Mouse (Mus musculus): Measurements from ENCODE around the gene Bbs9.

Gene Bbs9

DNA sequence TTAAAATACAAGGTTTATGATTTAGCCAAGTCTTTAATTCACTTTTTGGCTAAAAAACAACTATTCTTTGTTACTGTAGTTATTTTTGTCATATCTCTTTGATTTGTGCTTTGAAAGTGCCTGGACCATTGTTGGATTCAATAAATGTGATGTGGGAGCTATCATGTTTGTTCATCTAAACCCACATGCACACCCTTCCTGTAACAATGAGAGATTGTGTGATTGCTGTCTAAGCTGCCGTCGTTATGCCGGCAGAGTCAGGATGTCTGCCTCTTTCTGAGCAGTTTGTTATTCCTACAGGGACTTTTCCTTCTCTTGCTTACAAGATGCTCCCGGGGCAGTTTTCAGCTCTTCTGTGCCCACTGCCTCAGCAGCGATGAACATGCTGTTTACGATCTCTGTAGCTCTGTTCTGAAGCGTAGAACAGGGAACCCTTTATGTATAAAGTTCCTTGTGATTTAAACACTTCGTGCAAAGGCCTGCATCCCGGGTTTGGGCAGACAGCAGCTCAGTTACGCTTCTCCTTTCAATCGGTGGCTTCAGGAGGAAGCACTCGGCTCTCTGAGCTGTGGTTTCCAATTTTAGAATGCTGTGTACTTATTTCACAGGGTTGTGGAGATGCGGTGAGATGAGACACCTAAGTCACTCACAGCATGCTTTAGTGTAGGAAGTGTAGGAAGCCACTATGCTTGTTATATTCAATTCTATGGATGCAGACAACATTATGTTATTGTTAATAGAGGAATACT, 165.3 kb downstream of the Bbs9 start:
- no peak for DNase-seq

DNA sequence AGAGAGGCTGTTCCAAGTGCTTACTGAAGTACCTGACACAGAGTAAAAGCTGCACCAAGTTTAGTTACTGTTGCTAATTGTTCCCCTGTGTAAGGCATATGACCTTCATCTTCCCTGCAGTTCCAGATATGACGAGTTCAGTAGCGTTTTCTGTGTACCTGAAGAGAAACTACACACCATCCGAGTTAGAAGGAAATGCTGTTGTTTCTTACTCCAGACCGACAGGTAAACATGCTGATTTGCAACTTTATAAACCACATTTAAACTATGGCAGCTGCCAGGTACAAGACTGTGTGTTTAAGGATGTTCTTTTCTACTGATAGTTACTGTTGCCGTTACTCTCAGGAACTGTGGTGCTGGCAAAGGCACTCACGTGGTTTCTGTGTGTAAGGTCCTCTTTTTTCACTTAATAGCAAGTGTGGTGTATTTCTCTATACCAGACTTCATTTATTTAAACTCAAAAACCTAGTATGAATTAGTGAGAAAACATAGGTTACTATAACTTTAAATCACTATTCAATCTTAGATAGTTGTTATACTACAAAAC, 170.4 kb downstream of the Bbs9 start:
- no peak for DNase-seq

GRCm38 (mm10) chr9:22646461-22646860, 170.9 kb downstream of the Bbs9 start:
- DNase-seq, result no peak

DNA sequence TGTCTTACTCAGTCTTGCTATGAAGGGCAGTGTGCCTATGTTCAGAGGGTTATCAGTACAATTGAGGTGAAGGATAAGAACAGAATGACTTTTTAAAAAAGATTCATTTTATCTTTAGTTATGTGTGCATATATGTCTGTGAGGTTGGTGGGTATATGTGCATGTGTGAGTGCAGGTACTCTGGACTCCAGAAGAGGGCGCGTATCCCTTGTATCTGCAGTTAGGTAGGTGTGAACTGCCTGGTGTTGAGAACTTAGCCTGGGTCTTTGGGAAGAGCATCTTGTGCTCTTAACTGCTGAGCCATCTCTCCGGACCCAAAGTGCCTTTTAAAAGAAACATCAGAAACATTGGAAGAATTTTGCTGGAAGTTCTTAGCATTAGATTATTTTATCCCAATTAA, 172.6 kb downstream of the Bbs9 start:
- DNase-seq, result no peak

GRCm38 (mm10) chr9:22649606-22650005, 174.1 kb downstream of the Bbs9 start:
- no peak for DNase-seq

- DNase-seq, result no peak
Measured at GRCm38 (mm10) chr9:22650781-22651180, 175.3 kb downstream of the Bbs9 start.

DNA sequence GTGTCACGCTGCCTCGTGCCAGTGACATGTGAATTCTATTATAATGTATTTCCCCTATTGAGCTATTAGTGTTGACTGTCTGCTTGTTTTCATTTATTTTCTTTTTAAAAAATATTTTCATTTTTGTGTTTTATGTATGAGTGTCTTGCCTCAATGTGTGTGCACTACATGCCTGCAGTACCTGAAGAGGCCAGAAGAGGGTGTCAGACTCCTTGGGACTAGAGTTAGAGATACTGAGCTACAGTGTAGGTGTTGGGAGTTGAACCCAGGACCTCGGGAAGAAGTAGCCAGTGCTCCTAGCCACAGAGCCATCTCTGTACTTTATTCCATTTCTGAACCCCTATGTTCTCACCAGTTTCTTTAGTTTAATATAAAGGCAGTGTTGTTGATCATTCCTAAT, 176.1 kb downstream of the Bbs9 start:
- DNase-seq, result peak in 1 of 2 experiments; percentile 6

- DNase-seq, result no peak
Measured at GRCm38 (mm10) chr9:22654726-22655393, 179.3 kb downstream of the Bbs9 start.

- no peak for DNase-seq
Measured at GRCm38 (mm10) chr9:22657216-22657615, 181.7 kb downstream of the Bbs9 start.

DNA sequence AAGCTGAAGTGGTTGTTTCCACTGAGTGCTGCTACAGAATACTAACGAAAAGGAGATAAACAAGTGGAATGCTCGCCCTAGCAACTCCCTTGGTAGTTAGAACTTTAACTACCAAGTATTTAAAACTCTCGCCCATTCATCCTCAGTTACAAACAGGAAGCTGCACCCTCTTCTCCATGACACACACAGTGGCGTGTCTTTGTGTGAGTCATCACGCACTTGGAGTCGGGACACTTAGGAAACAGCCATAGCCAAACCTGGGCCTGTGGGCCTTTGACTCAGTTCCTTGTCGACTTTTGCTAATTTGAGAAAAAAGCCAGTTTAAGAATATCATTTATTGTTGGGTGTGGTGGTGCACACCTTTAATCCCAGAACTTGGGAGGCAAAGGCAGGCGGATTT, 189.6 kb downstream of the Bbs9 start:
- no peak for DNase-seq

DNA sequence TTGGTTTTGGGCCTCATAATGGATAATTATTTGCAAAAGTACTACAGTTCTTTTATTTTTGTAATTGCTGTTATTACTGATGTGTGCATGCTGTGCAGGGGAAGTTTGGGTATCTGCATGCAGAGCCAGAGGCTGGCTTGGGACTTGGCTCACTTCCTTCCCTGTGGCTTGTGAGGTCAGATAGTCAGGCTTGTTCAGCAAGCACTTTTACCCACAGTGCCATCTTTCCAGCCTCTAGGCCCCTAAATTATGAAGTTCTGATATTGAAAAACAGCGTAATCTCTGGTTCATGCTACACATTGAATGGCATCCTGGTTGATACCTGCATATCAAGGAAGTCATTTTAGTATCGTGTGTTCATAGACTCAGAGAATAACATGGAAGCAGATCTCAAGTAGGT, 197.4 kb downstream of the Bbs9 start:
- DNase-seq, result peak in 1 of 2 experiments; percentile 4

DNA sequence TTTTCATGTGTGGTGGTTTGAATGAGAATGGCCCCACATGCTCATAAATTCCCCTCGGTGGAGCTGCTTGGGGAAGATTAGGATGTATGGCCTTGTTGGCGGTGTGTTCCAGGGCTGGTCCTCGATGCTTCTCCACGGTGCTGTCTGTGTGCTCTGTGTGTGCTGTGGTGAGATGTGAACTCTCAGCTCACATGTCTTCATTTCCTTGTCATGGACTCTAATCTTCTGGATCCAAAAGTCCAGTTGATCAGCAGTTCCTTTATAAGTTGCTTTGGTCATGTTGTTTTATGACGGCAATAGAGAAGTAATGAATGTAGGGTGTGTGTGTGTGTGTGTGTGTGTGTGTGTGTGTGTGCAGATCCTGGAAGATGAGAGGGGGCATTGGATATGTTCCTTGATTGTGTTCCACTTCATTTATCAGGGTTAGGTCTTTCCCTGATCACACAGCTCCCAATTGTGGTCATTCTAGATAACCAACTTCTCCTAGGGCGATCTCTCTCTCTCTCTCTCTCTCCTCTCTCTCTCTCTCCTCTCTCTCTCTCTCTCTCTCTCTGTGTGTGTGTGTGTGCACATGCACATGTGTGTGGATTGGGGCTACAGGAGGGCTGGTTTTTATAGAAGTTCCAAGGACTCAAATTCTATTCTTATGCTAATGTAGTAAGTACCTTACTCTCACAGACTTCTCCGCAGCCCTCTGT, 201.8 kb downstream of the Bbs9 start:
- no peak for DNase-seq

GRCm38 (mm10) chr9:22677997-22678396, 202.5 kb downstream of the Bbs9 start:
- no peak for DNase-seq

DNA sequence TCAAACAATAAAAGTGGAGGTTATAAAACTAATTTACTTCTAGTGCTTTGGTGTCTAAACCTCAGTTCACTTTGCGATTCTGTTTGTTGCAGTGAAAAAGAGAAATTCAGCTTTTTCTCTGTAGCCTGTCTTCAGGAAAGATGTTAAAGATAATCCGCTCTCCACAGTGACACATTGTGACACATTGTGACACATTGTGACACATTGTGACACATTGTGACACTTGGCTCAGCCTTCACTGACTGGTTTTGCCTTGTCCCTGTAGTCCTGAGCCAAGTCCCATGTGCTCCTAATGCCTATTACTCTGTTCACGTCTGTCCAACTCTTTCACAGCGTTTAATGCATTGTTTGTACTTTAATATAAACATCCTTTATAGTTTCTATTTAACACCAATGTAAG, 203.0 kb downstream of the Bbs9 start:
- no peak for DNase-seq

GRCm38 (mm10) chr9:22679485-22679884, 204.0 kb downstream of the Bbs9 start:
- DNase-seq, result no peak

- DNase-seq, result no peak
Measured at GRCm38 (mm10) chr9:22680031-22680430, 204.5 kb downstream of the Bbs9 start.

GRCm38 (mm10) chr9:22680484-22680883, 205.0 kb downstream of the Bbs9 start:
- DNase-seq, result no peak

GRCm38 (mm10) chr9:22683786-22684185, 208.3 kb downstream of the Bbs9 start:
- DNase-seq, result no peak

- DNase-seq, result no peak
Measured at GRCm38 (mm10) chr9:22686765-22687472, 211.4 kb downstream of the Bbs9 start.

GRCm38 (mm10) chr9:22690234-22690633, 214.7 kb downstream of the Bbs9 start:
- DNase-seq, result no peak

- no peak for DNase-seq
Measured at GRCm38 (mm10) chr9:22695392-22695791, 219.9 kb downstream of the Bbs9 start.

DNA sequence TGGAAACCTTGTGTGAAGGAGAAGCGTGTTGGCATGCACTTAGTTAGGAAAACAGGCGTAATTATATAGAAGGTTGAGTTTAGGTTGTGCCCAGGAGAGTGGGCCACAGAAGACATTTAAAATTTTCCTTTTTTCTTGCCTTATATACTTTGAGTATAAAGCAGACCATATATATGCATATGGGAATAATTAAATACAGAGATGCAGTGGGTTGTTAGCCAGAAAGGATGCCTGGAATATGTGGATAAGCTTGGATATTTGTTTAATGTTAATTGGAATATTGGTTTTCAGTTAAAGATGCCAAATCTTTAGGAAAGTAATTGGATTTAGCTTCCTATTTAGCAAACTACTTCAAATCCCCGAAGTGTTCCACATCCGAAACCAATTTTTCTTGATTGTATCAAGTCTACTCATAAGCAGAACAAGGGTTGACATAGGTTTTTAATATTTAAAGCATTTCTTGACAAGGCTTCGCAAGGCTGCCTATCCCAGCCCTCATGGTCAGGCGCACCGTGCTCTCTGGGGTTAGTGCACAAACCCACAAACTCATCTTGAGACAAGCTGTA, 221.4 kb downstream of the Bbs9 start:
- no peak for DNase-seq

- peak in 1 of 2 experiments; percentile 10 for DNase-seq
Measured at GRCm38 (mm10) chr9:22697811-22698210, 222.3 kb downstream of the Bbs9 start.
